Mouse (Mus musculus) bone marrow, adult 2 months (tissue): Measurements from ENCODE around the gene Ovol3. TPM values are rescaled to one million over a fixed set of nuclear protein-coding genes. Genes with fewer than 3 reads are reported as not detected.
A peak's percentile ranks its signal among the peaks of the same experiment; 100 is the strongest.

Experiments used
- H3K27ac ChIP-seq: fragments of 200-500 bp; 2 replicates; pipeline ENCODE4 v1.5.1; 2012; ENCODE audit warnings: low read depth, mild to moderate bottlenecking, control low read depth, inconsistent platforms, low read length; ENCODE audit not compliant: control insufficient read depth, poor library complexity, insufficient read depth
- H3K4me1 ChIP-seq: fragments of 200-500 bp; 2 replicates; pipeline ENCODE4 v1.6.1; 2011; ENCODE audit warnings: low read length; ENCODE audit not compliant: control insufficient read depth, insufficient read depth
- H3K4me3 ChIP-seq: fragments of 200-500 bp; replicated peaks from 2 replicates; pipeline ENCODE3; 2011; ENCODE audit warnings: mild to moderate bottlenecking, low read depth, low read length, control low read depth; ENCODE audit not compliant: control insufficient read depth
- CTCF ChIP-seq: fragments of 200-500 bp; IDR thresholded peaks from 2 replicates; pipeline ENCODE4 v1.5.1; 2011; ENCODE audit warnings: low read length, control low read depth; ENCODE audit not compliant: control insufficient read depth, insufficient read depth
- POLR2A ChIP-seq: fragments of 200-500 bp; IDR thresholded peaks from 2 replicates; pipeline ENCODE4 v1.6.1; 2011; ENCODE audit warnings: low read depth, mild to moderate bottlenecking, control low read depth, low read length, borderline replicate concordance; ENCODE audit not compliant: control insufficient read depth
- whole genome bisulfite sequencing: fragments of 180-500 bp; shearing (Covaris S2); methylation state at CpG from one replicate; pipeline ENCODE4 v1.1.7; 2018; 5-methylcytosine and 5-hydroxymethylcytosine counted together
- polyA plus RNA-seq: library from polyadenylated mRNA; stranded (reverse); fragments of >200 nt; gene quantifications from 2 replicates; pipeline ENCODE4 v1.2.4, GENCODE M21; 2011; ENCODE audit warnings: low replicate concordance; ENCODE audit not compliant: missing spikeins, insufficient read depth, insufficient read length

Gene Ovol3
- polyA plus RNA-seq, 1 experiment: not detected

DNA sequence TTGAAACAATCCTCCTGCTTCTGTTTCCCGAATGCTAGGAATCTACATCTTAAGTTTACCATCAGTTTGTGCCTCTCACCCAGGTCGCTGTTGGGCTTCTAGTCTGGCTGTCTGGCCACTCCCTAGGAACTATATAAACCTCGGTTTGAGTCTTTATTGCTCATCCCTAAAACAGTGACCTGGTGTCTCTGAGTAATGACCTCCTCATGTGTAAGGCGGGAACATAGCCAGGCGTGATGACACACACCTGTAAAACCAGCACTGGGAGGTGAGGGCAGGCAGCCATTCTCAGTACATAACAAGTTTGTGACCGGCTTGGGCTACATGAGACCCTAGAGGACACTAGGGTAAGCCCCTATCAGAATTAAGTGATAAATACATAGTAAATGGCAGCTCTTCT, 40.1 kb downstream of the Ovol3 start:
- Histone ChIP-seq H3K27ac (no peak overlapping the region), H3K4me1 (no peaks in the 10 kb centered on the region; the same call in 1 of the 2 replicates), H3K4me3 (no peak overlapping the region)
- TF ChIP-seq CTCF (no peak), POLR2A (no peak)
- 71% methylated on average over 6 of the region's 6 CpGs for WGBS

GRCm38 (mm10) chr7:30194884-30195283, 40.6 kb downstream of the Ovol3 start:
- Histone ChIP-seq H3K4me1 (no peaks in the 10 kb centered on the region; the same call in 1 of the 2 replicates), H3K27ac (peak overlapping the region; percentile 83), H3K4me3 (peak overlapping the region; percentile 90)
- TF ChIP-seq POLR2A: peak; percentile 81; the same call in 1 of the 2 replicates
- no peak for TF ChIP-seq CTCF
- WGBS: under 1% methylated on average over 28 of the region's 28 CpGs

- WGBS: under 1% methylated on average over 26 of the region's 26 CpGs
- peak overlapping the region; percentile 90 for H3K4me3 ChIP-seq
- TF ChIP-seq POLR2A: no peak
- no peak for TF ChIP-seq CTCF
- peak overlapping the region; percentile 83 for H3K27ac ChIP-seq
- H3K4me1 ChIP-seq: no peaks in the 10 kb centered on the region; the same call in 1 of the 2 replicates
Observed at GRCm38 (mm10) chr7:30194101-30194831, 41.3 kb downstream of the Ovol3 start.

GRCm38 (mm10) chr7:30193581-30194100, 41.9 kb downstream of the Ovol3 start:
- peak overlapping the region; percentile 90 for H3K4me3 ChIP-seq
- TF ChIP-seq POLR2A: peak; percentile 37; the same call in 1 of the 2 replicates
- TF ChIP-seq CTCF: no peak
- no peaks in the 10 kb centered on the region; the same call in 1 of the 2 replicates for H3K4me1 ChIP-seq
- WGBS: 3% methylated on average over 26 of the region's 26 CpGs
- no peak overlapping the region for H3K27ac ChIP-seq

DNA sequence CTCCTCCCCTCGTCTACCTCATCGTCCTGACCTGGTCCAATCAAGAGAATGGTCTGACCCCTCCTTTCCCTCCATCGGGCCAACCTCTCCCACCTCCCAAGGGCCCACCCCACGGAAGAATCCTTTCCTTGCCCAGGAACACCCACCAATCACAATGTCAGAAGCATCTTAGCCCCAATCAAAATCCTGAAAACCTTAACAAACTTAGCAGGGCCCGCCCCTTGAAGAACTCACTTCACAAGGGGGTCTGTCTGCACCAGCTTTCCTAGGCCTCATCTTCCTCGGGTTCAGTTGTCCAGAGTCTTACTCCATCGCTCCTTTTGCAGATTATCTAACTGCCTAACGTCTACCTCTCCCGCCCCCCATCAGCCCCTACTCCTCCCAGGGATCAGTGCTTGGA, 42.5 kb downstream of the Ovol3 start:
- no peak overlapping the region for H3K4me3 ChIP-seq
- H3K27ac ChIP-seq: no peak overlapping the region
- TF ChIP-seq POLR2A (no peak), CTCF (no peak)
- H3K4me1 ChIP-seq: no peaks in the 10 kb centered on the region; the same call in 1 of the 2 replicates
- WGBS: 70% methylated on average over 9 of the region's 9 CpGs

DNA sequence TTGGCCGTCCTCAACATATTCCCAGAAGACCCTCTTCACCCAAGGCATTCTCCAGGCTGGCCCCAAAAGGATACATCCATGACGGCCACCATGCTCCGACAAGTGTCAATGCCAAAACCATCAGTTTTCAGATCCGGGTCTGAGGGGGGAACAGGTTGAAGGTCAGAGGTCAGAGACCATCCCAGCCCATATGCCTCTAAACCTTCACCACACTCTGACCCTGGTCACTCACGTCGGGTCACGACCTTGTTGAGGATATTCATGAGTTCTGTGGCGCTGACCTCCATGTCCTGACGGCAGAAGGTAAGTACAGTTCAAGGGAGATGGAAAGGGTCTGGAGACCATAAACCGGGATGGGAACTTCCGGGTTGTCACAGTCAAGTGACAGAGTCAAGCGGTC, 43.4 kb downstream of the Ovol3 start:
- no peaks in the 10 kb centered on the region; the same call in 1 of the 2 replicates for H3K4me1 ChIP-seq
- WGBS: 93% methylated on average over 12 of the region's 12 CpGs
- no peak overlapping the region for H3K4me3 ChIP-seq
- no peak overlapping the region for H3K27ac ChIP-seq
- TF ChIP-seq POLR2A (no peak), CTCF (no peak)

DNA sequence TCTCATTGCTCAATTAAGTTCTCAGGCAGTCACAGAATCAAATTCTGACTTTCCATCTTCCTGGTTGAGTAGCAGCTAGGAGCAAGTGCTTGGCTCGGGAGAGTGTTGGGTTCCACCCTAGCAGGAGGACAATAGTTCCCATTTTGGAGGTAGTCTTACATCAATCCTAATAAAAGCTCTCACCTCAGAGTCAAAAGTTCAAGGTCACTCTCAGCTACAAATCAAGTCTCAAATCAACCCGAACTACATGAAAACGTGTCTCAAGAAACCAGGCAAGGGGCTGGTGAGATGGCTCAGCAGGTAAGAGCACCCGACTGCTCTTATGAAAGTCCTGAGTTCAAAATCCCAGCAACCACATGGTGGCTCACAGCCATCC, 46.4 kb downstream of the Ovol3 start:
- H3K4me3 ChIP-seq: no peak overlapping the region
- no peaks in the 10 kb centered on the region for H3K4me1 ChIP-seq
- H3K27ac ChIP-seq: no peak overlapping the region
- WGBS: 83% methylated on average over 4 of the region's 4 CpGs
- no peak for TF ChIP-seq CTCF
- no peak for TF ChIP-seq POLR2A

GRCm38 (mm10) chr7:30188344-30189115, 47.0 kb downstream of the Ovol3 start:
- H3K27ac ChIP-seq: no peak overlapping the region
- 85% methylated on average over 12 of the region's 12 CpGs for WGBS
- H3K4me1 ChIP-seq: no peaks in the 10 kb centered on the region
- TF ChIP-seq POLR2A (no peak), CTCF (no peak)
- no peak overlapping the region for H3K4me3 ChIP-seq
